Mouse (Mus musculus): ENCODE measurements around the gene Nop56. TPM values are rescaled to one million over a fixed set of nuclear protein-coding genes. Genes with fewer than 3 reads are reported as not detected.

The Nop56 gene
- total RNA-seq, 1 experiment from 2014 or later = 211 TPM

GRCm38 (mm10) chr2:130294218-130294935, 20.1 kb downstream of the Nop56 start:
- no peak for ATAC-seq (ENCODE audit: extremely low read depth, insufficient number of reproducible peaks, low FRiP score, poor library complexity, severe bottlenecking)

GRCm38 (mm10) chr2:130294936-130295277, 20.7 kb downstream of the Nop56 start, which contains the start of gene Ebf4:
Gene Ebf4, plus strand, starts transcription at chr2:130295169.
- ATAC-seq (ENCODE audit: extremely low read depth, insufficient number of reproducible peaks, low FRiP score, poor library complexity, severe bottlenecking) = no peak

- no peak for ATAC-seq (ENCODE audit: extremely low read depth, insufficient number of reproducible peaks, low FRiP score, poor library complexity, severe bottlenecking)
Observed at GRCm38 (mm10) chr2:130295331-130296133, 21.3 kb downstream of the Nop56 start.

- ATAC-seq (ENCODE audit: extremely low read depth, insufficient number of reproducible peaks, low FRiP score, poor library complexity, severe bottlenecking) = no peak
Observed at GRCm38 (mm10) chr2:130296134-130296745, 22.0 kb downstream of the Nop56 start.

GRCm38 (mm10) chr2:130297580-130297979, 23.4 kb downstream of the Nop56 start:
- ATAC-seq (ENCODE audit: extremely low read depth, insufficient number of reproducible peaks, low FRiP score, poor library complexity, severe bottlenecking) = no peak

GRCm38 (mm10) chr2:130303014-130303413, 28.8 kb downstream of the Nop56 start:
- no peak for ATAC-seq (ENCODE audit: extremely low read depth, insufficient number of reproducible peaks, low FRiP score, poor library complexity, severe bottlenecking)

- ATAC-seq (ENCODE audit: extremely low read depth, insufficient number of reproducible peaks, low FRiP score, poor library complexity, severe bottlenecking) = no peak
Observed at GRCm38 (mm10) chr2:130327057-130327456, 52.8 kb downstream of the Nop56 start.

Other genes with a start within 250 kb of the Nop56 start
- not detected in 2 replicates for gene Tgm6, start 162.0 kb upstream of the Nop56 start, total RNA-seq (2017)
- 64.6 and 67.4 TPM in 2 replicates for gene Snrpb, start 95.0 kb upstream of the Nop56 start, total RNA-seq (2017)
- not detected in 2 replicates for gene Tmc2, start 79.2 kb upstream of the Nop56 start, total RNA-seq (2017)
- 78.7 and 83.6 TPM in 2 replicates for gene Idh3b, start 10.1 kb downstream of the Nop56 start, total RNA-seq (2017)
- gene Ebf4, start 20.7 kb downstream of the Nop56 start, total RNA-seq (2017) = not detected in 2 replicates
- 0.12 TPM in 1 of 2 replicates, not detected in the other for gene Cpxm1, start 123.1 kb downstream of the Nop56 start, total RNA-seq (2017)
- gene Gm28372, start 130.8 kb downstream of the Nop56 start, total RNA-seq (2017) = not detected in 2 replicates
- not detected in 2 replicates for gene 1700020A23Rik, start 130.8 kb downstream of the Nop56 start, total RNA-seq (2017)
- gene Tmem239, start 132.0 kb downstream of the Nop56 start, total RNA-seq (2017) = not detected in 2 replicates
- 208 and 223 TPM in 2 replicates for gene Vps16, start 149.9 kb downstream of the Nop56 start, total RNA-seq (2017)
- 16.9 TPM in 2 replicates for gene Pced1a, start 150.3 kb downstream of the Nop56 start, total RNA-seq (2017)
- 106 and 115 TPM in 2 replicates for gene Ptpra, start 175.8 kb downstream of the Nop56 start, total RNA-seq (2017)

All from neutrophil, adult 5-6 weeks (primary cell).